Mouse (Mus musculus) thymus, adult 2 months (tissue): Measurements from ENCODE around the gene Parg. TPM values are rescaled to one million over a fixed set of nuclear protein-coding genes. Genes with fewer than 3 reads are reported as not detected.

Experiments
- DNase-seq: peaks from one replicate; pipeline ENCODE4 v3.0.0; 2021
- H3K27ac ChIP-seq: fragments of 200-500 bp; 2 replicates; pipeline ENCODE4 v1.5.1; 2012; ENCODE audit warnings: low read length, control low read depth; ENCODE audit not compliant: control insufficient read depth, insufficient read depth
- H3K27me3 ChIP-seq: fragments of 200-500 bp; 2 replicates; pipeline ENCODE4 v1.6.1; 2012; ENCODE audit warnings: mild to moderate bottlenecking, low read length, moderate library complexity, mixed read lengths; ENCODE audit not compliant: control insufficient read depth, insufficient read depth
- H3K36me3 ChIP-seq: fragments of 200-500 bp; 2 replicates; pipeline ENCODE4 v1.6.1; 2012; ENCODE audit warnings: mild to moderate bottlenecking, low read length, moderate library complexity; ENCODE audit not compliant: control insufficient read depth, insufficient read depth
- H3K4me1 ChIP-seq: fragments of 200-500 bp; replicated peaks from 2 replicates; pipeline ENCODE4 v1.6.1; 2012; ENCODE audit warnings: low read length; ENCODE audit not compliant: control insufficient read depth, insufficient read depth
- H3K4me3 ChIP-seq: fragments of 200-500 bp; 2 replicates; pipeline ENCODE4 v1.5.1; 2012; ENCODE audit warnings: mild to moderate bottlenecking, low read length, control low read depth, moderate library complexity; ENCODE audit not compliant: control insufficient read depth, insufficient read depth
- CTCF ChIP-seq: fragments of 200-500 bp; IDR thresholded peaks from 2 replicates; pipeline ENCODE4 v1.5.1; 2012; ENCODE audit warnings: mild to moderate bottlenecking, control low read depth, low read length, moderate library complexity, borderline replicate concordance; ENCODE audit not compliant: control insufficient read depth, poor library complexity, insufficient read depth; ENCODE audit errors: extremely low read depth
- POLR2A ChIP-seq: fragments of 200-500 bp; IDR thresholded peaks from 2 replicates; pipeline ENCODE4 v1.6.1; 2012; ENCODE audit warnings: mild to moderate bottlenecking, low read length, control low read depth, moderate library complexity; ENCODE audit not compliant: control insufficient read depth, poor library complexity, insufficient read depth; ENCODE audit errors: extremely low read depth
- WGBS: fragments of 180-500 bp; shearing (Covaris S2); methylation state at CpG from one replicate; pipeline ENCODE4 v1.1.7; 2018; 5-methylcytosine and 5-hydroxymethylcytosine counted together
- polyA plus RNA-seq: library from polyadenylated mRNA; depleted of rRNA; stranded (reverse); fragments of >200 nt; gene quantifications from 2 replicates; pipeline ENCODE4 v1.2.3, GENCODE M21; 2012

The Parg gene
- polyA plus RNA-seq, 1 experiment = 9.0 TPM

- no peak overlapping the region for H3K4me3 ChIP-seq
- no peak for DNase-seq
- no peak overlapping the region for H3K27ac ChIP-seq
- no peaks in the 10 kb centered on the region for H3K27me3 ChIP-seq
- 95% methylated on average over 2 of the region's 2 CpGs for WGBS
- H3K4me1 ChIP-seq = no peaks in the 10 kb centered on the region
- peaks cover 16% of the 10 kb centered on the region for H3K36me3 ChIP-seq
- TF ChIP-seq CTCF = no peak
- no peak for TF ChIP-seq POLR2A
These were observed 44.3 kb downstream of the Parg start for GRCm38 (mm10) chr14:32246019-32246418.

GRCm38 (mm10) chr14:32249616-32250015 is 47.9 kb downstream of the Parg start:
- H3K36me3 ChIP-seq = peaks cover 3% of the 10 kb centered on the region; the same call in 1 of the 2 replicates
- H3K4me3 ChIP-seq = no peak overlapping the region
- 95% methylated on average over 6 of the region's 6 CpGs for WGBS
- H3K27ac ChIP-seq = no peak overlapping the region
- TF ChIP-seq POLR2A (no peak), CTCF (no peak)
- H3K4me1 ChIP-seq = no peaks in the 10 kb centered on the region
- H3K27me3 ChIP-seq = no peaks in the 10 kb centered on the region
- DNase-seq = no peak

GRCm38 (mm10) chr14:32260830-32261229 is 59.1 kb downstream of the Parg start:
- no peak for DNase-seq
- peaks cover 20% of the 10 kb centered on the region for H3K36me3 ChIP-seq
- no peak overlapping the region for H3K4me3 ChIP-seq
- 98% methylated on average over 6 of the region's 6 CpGs for WGBS
- no peak overlapping the region for H3K27ac ChIP-seq
- H3K27me3 ChIP-seq = no peaks in the 10 kb centered on the region
- no peaks in the 10 kb centered on the region for H3K4me1 ChIP-seq
- no peak for TF ChIP-seq POLR2A
- TF ChIP-seq CTCF = no peak

- DNase-seq = no peak
- over 99% methylated on average over 2 of the region's 2 CpGs for WGBS
These were observed 60.0 kb downstream of the Parg start for GRCm38 (mm10) chr14:32261741-32262140.

GRCm38 (mm10) chr14:32268999-32269398 is 67.2 kb downstream of the Parg start:
- TF ChIP-seq CTCF (no peak), POLR2A (no peak)
- no peak overlapping the region for H3K4me3 ChIP-seq
- no peak overlapping the region for H3K27ac ChIP-seq
- WGBS = 83% methylated on average over 2 of the region's 2 CpGs
- no peaks in the 10 kb centered on the region for H3K4me1 ChIP-seq
- H3K27me3 ChIP-seq = no peaks in the 10 kb centered on the region
- peaks cover 4% of the 10 kb centered on the region; the same call in 1 of the 2 replicates for H3K36me3 ChIP-seq
- DNase-seq = no peak

More at GRCm38 (mm10) chr14:32261741-32262140, 60.0 kb downstream of the Parg start:
- Histone ChIP-seq H3K4me3 (no peak overlapping the region), H3K27ac (no peak overlapping the region), H3K27me3 (no peaks in the 10 kb centered on the region), H3K36me3 (peaks cover 20% of the 10 kb centered on the region), H3K4me1 (no peaks in the 10 kb centered on the region)
- no peak for TF ChIP-seq CTCF
- no peak for TF ChIP-seq POLR2A

GRCm38 (mm10) chr14:32269589-32269988 is 67.8 kb downstream of the Parg start:
- 98% methylated on average over 4 of the region's 4 CpGs for WGBS
- Histone ChIP-seq H3K36me3 (peaks cover 4% of the 10 kb centered on the region; the same call in 1 of the 2 replicates), H3K27me3 (no peaks in the 10 kb centered on the region), H3K27ac (no peak overlapping the region), H3K4me1 (no peaks in the 10 kb centered on the region), H3K4me3 (no peak overlapping the region)
- TF ChIP-seq POLR2A (no peak), CTCF (no peak)
- no peak for DNase-seq

- Histone ChIP-seq H3K27ac (no peak overlapping the region), H3K4me1 (no peaks in the 10 kb centered on the region), H3K4me3 (no peak overlapping the region), H3K36me3 (peaks cover 4% of the 10 kb centered on the region; the same call in 1 of the 2 replicates), H3K27me3 (no peaks in the 10 kb centered on the region)
- 92% methylated on average over 12 of the region's 12 CpGs for WGBS
- DNase-seq = no peak
- no peak for TF ChIP-seq CTCF
These were observed 99.9 kb downstream of the Parg start for GRCm38 (mm10) chr14:32301622-32302021.
